Mouse (Mus musculus) stomach, embryonic 14.5 days (tissue): ENCODE measurements around the gene Apeh. TPM values are rescaled to one million over a fixed set of nuclear protein-coding genes. Genes with fewer than 3 reads are reported as not detected.

ENCODE experiments used
- ATAC-seq: fragments of 200-750 bp; cut with Nextera tagmentation; 2 replicates; pipeline ENCODE4 v1.8.0; 2017; ENCODE audit warnings: low read depth, moderate TSS enrichment; ENCODE audit not compliant: insufficient number of reproducible peaks, insufficient read depth, low FRiP score
- H3K27ac ChIP-seq: fragments of 300-500 bp; sonication (generic); 2 replicates; pipeline ENCODE4 v1.5.1; 2014; ENCODE audit warnings: mild to moderate bottlenecking, low read length, moderate library complexity, mixed read lengths
- H3K27me3 ChIP-seq: fragments of 300-500 bp; sonication (generic); 2 replicates; pipeline ENCODE4 v1.6.1; 2014; ENCODE audit warnings: low read length, control low read depth, mixed read lengths; ENCODE audit not compliant: control insufficient read depth, insufficient read depth
- H3K36me3 ChIP-seq: fragments of 300-500 bp; sonication (generic); 2 replicates; pipeline ENCODE4 v1.6.1; 2014; ENCODE audit warnings: mild to moderate bottlenecking, control low read depth, low read length, moderate library complexity, mixed read lengths; ENCODE audit not compliant: control insufficient read depth, insufficient read depth
- H3K4me1 ChIP-seq: fragments of 300-500 bp; sonication (generic); 2 replicates; pipeline ENCODE4 v1.6.1; 2014; ENCODE audit warnings: low read length, control low read depth, mixed read lengths; ENCODE audit not compliant: control insufficient read depth, insufficient read depth
- H3K4me2 ChIP-seq: fragments of 300-500 bp; sonication (generic); replicated peaks from 2 replicates; pipeline ENCODE4 v1.6.1; 2014; ENCODE audit warnings: low read depth, low read length, control low read depth
- H3K4me3 ChIP-seq: fragments of 300-500 bp; sonication (generic); 2 replicates; pipeline ENCODE4 v1.5.1; 2014; ENCODE audit warnings: low read depth, low read length, control low read depth
- H3K9ac ChIP-seq: fragments of 300-500 bp; sonication (generic); replicated peaks from 2 replicates; pipeline ENCODE4 v1.6.1; 2014; ENCODE audit warnings: low read depth, mild to moderate bottlenecking, control low read depth, low read length, moderate library complexity, mixed read lengths
- H3K9me3 ChIP-seq: fragments of 300-500 bp; sonication (generic); 2 replicates; pipeline ENCODE4 v1.6.1; 2016; ENCODE audit warnings: low read depth, low read length, control low read depth; ENCODE audit not compliant: control insufficient read depth
- WGBS: fragments of 180-500 bp; shearing (Covaris S2); extraction: QIAGEN DNeasy Blood & Tissue Kit; methylation state at CpG from one replicate; pipeline ENCODE4 v1.1.7; 2014; 5-methylcytosine and 5-hydroxymethylcytosine counted together
- polyA plus RNA-seq: library from polyadenylated mRNA; unstranded; fragments of >200 nt; fragmentation: Nextera tagmentation; extraction: Ambion mirVana; gene quantifications from 2 replicates; pipeline ENCODE4 v1.2.1, GENCODE M21; 2014

The Apeh gene
- polyA plus RNA-seq, 1 experiment from 2014 or later = 52.2 TPM

- Histone ChIP-seq H3K4me3 (no peak overlapping the region), H3K36me3 (peaks cover 10% of the 10 kb centered on the region), H3K27ac (no peak overlapping the region), H3K9ac (no peak overlapping the region), H3K27me3 (no peaks in the 10 kb centered on the region), H3K9me3 (no peaks in the 10 kb centered on the region), H3K4me2 (peak overlapping the region; percentile 67; the same call in 1 of the 2 replicates), H3K4me1 (peaks cover 15% of the 10 kb centered on the region; the same call in 1 of the 2 replicates)
- no peak for ATAC-seq
- WGBS = 51% methylated on average over 10 of the region's 10 CpGs
Observed at GRCm38 (mm10) chr9:108095949-108096712, 1.7 kb upstream of the Apeh start.

GRCm38 (mm10) chr9:108095518-108095917 lies 1.1 kb upstream of the Apeh start:
- H3K4me3 ChIP-seq = peak overlapping the region; percentile 69
- H3K4me1 ChIP-seq = peaks cover 15% of the 10 kb centered on the region; the same call in 1 of the 2 replicates
- H3K4me2 ChIP-seq = peak overlapping the region; percentile 67
- WGBS = 9% methylated on average over 3 of the region's 3 CpGs
- H3K9ac ChIP-seq = no peak overlapping the region
- H3K36me3 ChIP-seq = peaks cover 15% of the 10 kb centered on the region
- H3K27ac ChIP-seq = no peak overlapping the region
- H3K9me3 ChIP-seq = no peaks in the 10 kb centered on the region
- no peak for ATAC-seq
- H3K27me3 ChIP-seq = no peaks in the 10 kb centered on the region

DNA sequence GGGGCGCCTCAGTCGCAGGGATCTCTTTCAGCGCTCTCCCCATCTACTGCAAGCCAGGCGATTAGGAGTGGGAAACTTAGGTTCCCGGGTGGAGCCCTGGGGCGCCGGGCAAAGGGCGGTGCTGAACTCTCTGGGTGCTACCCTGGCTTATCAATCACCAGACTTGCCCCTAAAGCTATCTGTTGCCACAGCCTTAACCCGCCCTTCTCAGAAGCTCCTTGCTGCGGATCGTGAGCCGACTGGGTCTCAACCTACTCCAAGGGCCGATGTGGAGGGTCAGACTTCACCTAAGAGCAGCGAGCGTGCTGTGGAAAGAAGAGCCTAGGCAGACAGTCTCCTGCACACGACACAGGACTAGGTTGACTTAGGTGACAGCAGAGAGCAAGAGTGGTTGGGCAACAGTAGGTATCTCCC lies 599 bp upstream of the Apeh start:
- Histone ChIP-seq H3K27me3 (no peaks in the 10 kb centered on the region), H3K4me3 (peak overlapping the region; percentile 69), H3K9me3 (no peaks in the 10 kb centered on the region), H3K4me1 (peaks cover 15% of the 10 kb centered on the region; the same call in 1 of the 2 replicates), H3K4me2 (peak overlapping the region; percentile 67), H3K36me3 (peaks cover 20% of the 10 kb centered on the region), H3K9ac (0 out of 2 replicates have a peak overlapping the region, but pooled peaks have one; percentile 1), H3K27ac (no peak overlapping the region)
- WGBS = under 1% methylated on average over 16 of the region's 16 CpGs
- peak; percentile 62; the same call in 1 of the 2 replicates for ATAC-seq

GRCm38 (mm10) chr9:108093586-108093985 lies 820 bp downstream of the Apeh start:
- WGBS = 73% methylated on average over 10 of the region's 10 CpGs
- Histone ChIP-seq H3K9me3 (no peaks in the 10 kb centered on the region), H3K27ac (no peak overlapping the region; the same call in 1 of the 2 replicates), H3K4me2 (peak overlapping the region; percentile 67), H3K27me3 (no peaks in the 10 kb centered on the region), H3K4me3 (peak overlapping the region; percentile 69), H3K9ac (peak overlapping the region; percentile 43), H3K4me1 (peaks cover 15% of the 10 kb centered on the region; the same call in 1 of the 2 replicates), H3K36me3 (peaks cover 29% of the 10 kb centered on the region)
- no peak for ATAC-seq

DNA sequence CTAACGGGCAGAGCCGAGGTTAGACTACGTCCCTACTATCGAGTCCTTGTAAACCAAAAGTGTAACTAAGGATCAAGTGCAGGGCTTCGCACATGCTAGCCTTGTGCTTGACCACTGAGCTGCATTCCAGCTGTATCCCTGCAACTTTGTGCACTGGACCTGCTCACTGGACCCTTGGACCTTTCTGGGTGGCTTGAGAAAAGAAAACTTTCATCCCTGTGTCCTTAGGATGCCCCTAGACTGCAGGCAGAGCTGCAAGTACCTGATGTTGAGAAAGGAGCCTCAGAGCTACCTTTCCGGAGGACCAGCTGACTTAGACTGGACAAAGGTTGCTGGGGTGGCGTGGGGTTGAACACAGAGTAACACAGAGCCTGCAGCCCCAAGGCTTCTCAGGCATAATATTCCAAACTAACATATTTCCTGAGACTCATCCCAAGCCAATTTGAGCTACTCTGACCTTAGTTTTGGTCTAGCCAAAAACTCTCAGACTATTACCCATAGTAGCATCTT lies 3.7 kb downstream of the Apeh start:
- Histone ChIP-seq H3K9ac (no peak overlapping the region), H3K4me2 (no peak overlapping the region), H3K27ac (no peak overlapping the region), H3K4me3 (no peak overlapping the region), H3K9me3 (no peaks in the 10 kb centered on the region), H3K27me3 (no peaks in the 10 kb centered on the region), H3K4me1 (peaks cover 6% of the 10 kb centered on the region; the same call in 1 of the 2 replicates), H3K36me3 (peaks cover 49% of the 10 kb centered on the region)
- WGBS = 90% methylated on average over 7 of the region's 7 CpGs
- no peak for ATAC-seq

GRCm38 (mm10) chr9:108085261-108085660 lies 9.1 kb downstream of the Apeh start:
- ATAC-seq = no peak
- H3K4me3 ChIP-seq = no peak overlapping the region
- H3K4me2 ChIP-seq = no peak overlapping the region
- 92% methylated on average over 4 of the region's 4 CpGs for WGBS
- no peaks in the 10 kb centered on the region for H3K9me3 ChIP-seq
- peaks cover 39% of the 10 kb centered on the region for H3K36me3 ChIP-seq
- H3K9ac ChIP-seq = no peak overlapping the region
- H3K4me1 ChIP-seq = 0 out of 2 replicates have a peak, but pooled peaks cover 4% of the 10 kb centered on the region
- peaks cover 15% of the 10 kb centered on the region; the same call in 1 of the 2 replicates for H3K27me3 ChIP-seq
- no peak overlapping the region for H3K27ac ChIP-seq

DNA sequence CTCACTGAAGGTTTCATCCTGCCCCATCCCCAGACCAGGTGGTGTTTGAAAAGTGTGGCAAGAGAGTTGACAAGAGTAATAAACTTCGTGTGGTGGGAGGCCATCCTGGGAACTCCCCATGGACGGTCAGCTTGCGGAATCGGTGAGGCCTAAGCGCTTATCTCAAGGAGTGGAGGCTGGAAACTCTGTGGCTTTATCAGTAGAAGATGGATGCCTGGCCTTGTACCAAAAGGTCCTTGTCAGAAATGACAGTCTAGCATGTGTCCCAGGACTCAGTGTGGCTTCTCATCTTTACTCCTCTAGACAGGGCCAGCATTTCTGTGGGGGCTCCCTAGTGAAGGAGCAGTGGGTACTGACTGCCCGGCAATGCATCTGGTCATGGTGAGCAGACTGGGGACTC lies 10.8 kb downstream of the Apeh start:
- Histone ChIP-seq H3K9me3 (no peaks in the 10 kb centered on the region), H3K27me3 (peaks cover 15% of the 10 kb centered on the region; the same call in 1 of the 2 replicates), H3K36me3 (peaks cover 28% of the 10 kb centered on the region), H3K4me3 (no peak overlapping the region), H3K9ac (no peak overlapping the region), H3K4me1 (peaks cover 10% of the 10 kb centered on the region), H3K4me2 (no peak overlapping the region), H3K27ac (no peak overlapping the region)
- ATAC-seq = no peak
- 78% methylated on average over 6 of the region's 6 CpGs for WGBS

- no peak within 1 kb of the TSS for H3K27ac ChIP-seq
- no peak for ATAC-seq
- H3K4me2 ChIP-seq = peak within 1 kb of the TSS; percentile 29
- H3K4me3 ChIP-seq = peak within 1 kb of the TSS; percentile 6; the same call in 1 of the 2 replicates
- H3K36me3 ChIP-seq = peaks cover 23% of the 10 kb centered on the region
- 26% methylated on average over 12 of the region's 12 CpGs for WGBS
- no peaks in the 10 kb centered on the region for H3K9me3 ChIP-seq
- peaks cover 15% of the 10 kb centered on the region for H3K4me1 ChIP-seq
- no peak within 1 kb of the TSS; the same call in 1 of the 2 replicates for H3K9ac ChIP-seq
- peaks cover 15% of the 10 kb centered on the region; the same call in 1 of the 2 replicates for H3K27me3 ChIP-seq
Observed at GRCm38 (mm10) chr9:108082988-108083431, 11.4 kb downstream of the Apeh start, which contains the start of gene Rnf123. Gene Rnf123, minus strand, starts transcription at chr9:108083346.
